Mouse (Mus musculus): ENCODE measurements around the gene Robo4. TPM values are rescaled to one million over a fixed set of nuclear protein-coding genes. Genes with fewer than 3 reads are reported as not detected.
A peak's percentile ranks its signal among the peaks of the same experiment; 100 is the strongest.

The Robo4 gene
- polyA plus RNA-seq, 1 experiment from 2014 or later, result 8.5 TPM

DNA sequence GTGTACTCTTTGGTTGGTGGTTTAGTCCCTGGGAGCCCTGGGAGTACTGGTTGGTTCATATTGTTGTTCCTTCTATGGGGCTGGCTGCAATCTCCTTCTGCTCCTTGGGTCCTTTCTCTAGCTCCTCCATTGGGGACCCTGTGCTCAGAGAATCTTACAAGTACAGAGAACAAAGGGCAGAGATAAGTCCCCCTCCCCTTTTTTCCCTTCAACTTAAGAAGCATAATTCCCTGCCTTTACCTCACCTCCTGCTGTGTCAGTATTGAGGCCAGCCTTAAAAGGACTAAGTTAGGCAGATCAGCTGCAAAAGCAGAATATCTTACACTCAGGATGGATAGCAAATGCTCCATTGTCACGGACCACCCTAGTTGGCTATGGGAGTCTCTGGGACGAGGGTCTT, 9.6 kb upstream of the Robo4 start:
- Histone ChIP-seq H3K4me1 (replicated peaks; ENCODE audit: control insufficient read depth, insufficient read depth, low read length) (no peaks in the 10 kb centered on the region), H3K9ac (ENCODE audit: low read depth, low read length) (no peak overlapping the region), H3K4me3 (ENCODE audit: low read depth, low read length) (no peak overlapping the region), H3K27ac (ENCODE audit: low read depth, low read length) (no peak overlapping the region), H3K27me3 (replicated peaks; ENCODE audit: control insufficient read depth, insufficient read depth, low read length) (no peaks in the 10 kb centered on the region), H3K36me3 (ENCODE audit: control insufficient read depth, insufficient read depth, low read length) (no peaks in the 10 kb centered on the region), H3K9me3 (ENCODE audit: control insufficient read depth, low read length) (no peaks in the 10 kb centered on the region), H3K4me2 (no peak overlapping the region)
- 68% methylated on average over 2 of the region's 2 CpGs for WGBS
- no peak for ATAC-seq (replicated peaks; ENCODE audit: low FRiP score)
- no peak for DNase-seq (ENCODE audit: low spot score)

DNA sequence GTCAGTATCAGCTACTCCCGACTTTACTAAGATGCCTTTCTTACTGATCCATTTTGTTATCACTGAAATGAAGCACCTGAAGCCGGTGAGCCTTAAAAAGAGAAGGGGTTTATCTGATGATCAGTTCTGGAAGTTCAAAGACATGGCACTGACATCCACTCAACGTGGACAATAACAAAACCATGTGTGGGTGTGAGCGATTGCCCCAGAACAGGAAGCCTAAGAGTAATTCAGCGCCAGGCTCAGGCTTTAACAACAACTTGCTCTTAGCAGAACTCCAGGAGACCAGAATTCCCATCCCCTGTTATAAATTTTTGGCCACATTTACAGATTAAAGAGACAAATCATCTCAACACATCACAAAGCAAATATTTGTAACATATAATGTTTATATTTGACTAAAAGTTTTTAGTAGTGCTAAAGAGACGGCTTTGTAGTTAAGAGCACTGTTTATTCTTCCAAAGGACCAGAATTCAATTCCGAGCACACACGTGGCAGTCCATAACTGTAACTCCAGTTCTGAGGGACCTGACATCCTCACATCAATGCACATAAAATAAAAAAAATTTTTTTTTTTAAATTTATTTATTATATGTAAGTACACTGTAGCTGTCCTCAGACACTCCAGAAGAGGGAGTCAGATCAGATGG, 8.1 kb upstream of the Robo4 start:
- H3K4me2 ChIP-seq, result no peak overlapping the region
- H3K27me3 ChIP-seq (replicated peaks; ENCODE audit: control insufficient read depth, insufficient read depth, low read length), result no peaks in the 10 kb centered on the region
- no peaks in the 10 kb centered on the region for H3K4me1 ChIP-seq (replicated peaks; ENCODE audit: control insufficient read depth, insufficient read depth, low read length)
- H3K9ac ChIP-seq (ENCODE audit: low read depth, low read length), result no peak overlapping the region
- H3K4me3 ChIP-seq (ENCODE audit: low read depth, low read length), result no peak overlapping the region
- no peaks in the 10 kb centered on the region for H3K36me3 ChIP-seq (ENCODE audit: control insufficient read depth, insufficient read depth, low read length)
- 67% methylated on average over 8 of the region's 8 CpGs for WGBS
- DNase-seq (ENCODE audit: low spot score) (no peak), ATAC-seq (replicated peaks; ENCODE audit: low FRiP score) (no peak)
- no peaks in the 10 kb centered on the region for H3K9me3 ChIP-seq (ENCODE audit: control insufficient read depth, low read length)
- no peak overlapping the region for H3K27ac ChIP-seq (ENCODE audit: low read depth, low read length)

GRCm38 (mm10) chr9:37400585-37400984, 1.1 kb upstream of the Robo4 start:
- DNase-seq (ENCODE audit: low spot score) (no peak), ATAC-seq (replicated peaks; ENCODE audit: low FRiP score) (peak; percentile 31)
- H3K27me3 ChIP-seq (replicated peaks; ENCODE audit: control insufficient read depth, insufficient read depth, low read length), result no peaks in the 10 kb centered on the region; the same call in 1 of the 2 replicates
- H3K9me3 ChIP-seq (ENCODE audit: control insufficient read depth, low read length), result no peaks in the 10 kb centered on the region
- no peaks in the 10 kb centered on the region for H3K4me1 ChIP-seq (replicated peaks; ENCODE audit: control insufficient read depth, insufficient read depth, low read length)
- no peaks in the 10 kb centered on the region for H3K36me3 ChIP-seq (ENCODE audit: control insufficient read depth, insufficient read depth, low read length)
- H3K9ac ChIP-seq (ENCODE audit: low read depth, low read length), result no peak overlapping the region
- 79% methylated on average over 2 of the region's 2 CpGs for WGBS
- no peak overlapping the region for H3K4me2 ChIP-seq
- H3K4me3 ChIP-seq (ENCODE audit: low read depth, low read length), result no peak overlapping the region
- H3K27ac ChIP-seq (ENCODE audit: low read depth, low read length), result no peak overlapping the region

DNA sequence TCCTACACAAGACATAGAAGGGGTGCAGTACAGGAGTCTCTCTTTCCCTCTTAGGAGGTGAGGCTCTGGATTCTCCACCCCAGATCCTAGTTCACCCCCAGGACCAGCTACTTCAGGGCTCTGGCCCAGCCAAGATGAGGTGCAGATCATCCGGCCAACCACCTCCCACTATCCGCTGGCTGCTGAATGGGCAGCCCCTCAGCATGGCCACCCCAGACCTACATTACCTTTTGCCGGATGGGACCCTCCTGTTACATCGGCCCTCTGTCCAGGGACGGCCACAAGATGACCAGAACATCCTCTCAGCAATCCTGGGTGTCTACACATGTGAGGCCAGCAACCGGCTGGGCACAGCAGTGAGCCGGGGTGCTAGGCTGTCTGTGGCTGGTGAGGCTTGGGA, 804 bp downstream of the Robo4 start:
- no peaks in the 10 kb centered on the region for H3K9me3 ChIP-seq (ENCODE audit: control insufficient read depth, low read length)
- H3K4me2 ChIP-seq, result peak overlapping the region; percentile 6
- no peak overlapping the region for H3K9ac ChIP-seq (ENCODE audit: low read depth, low read length)
- H3K36me3 ChIP-seq (ENCODE audit: control insufficient read depth, insufficient read depth, low read length), result no peaks in the 10 kb centered on the region
- no peaks in the 10 kb centered on the region; the same call in 1 of the 2 replicates for H3K27me3 ChIP-seq (replicated peaks; ENCODE audit: control insufficient read depth, insufficient read depth, low read length)
- H3K27ac ChIP-seq (ENCODE audit: low read depth, low read length), result no peak overlapping the region
- WGBS, result 79% methylated on average over 7 of the region's 7 CpGs
- H3K4me1 ChIP-seq (replicated peaks; ENCODE audit: control insufficient read depth, insufficient read depth, low read length), result no peaks in the 10 kb centered on the region
- peak overlapping the region; percentile 22 for H3K4me3 ChIP-seq (ENCODE audit: low read depth, low read length)
- DNase-seq (ENCODE audit: low spot score), result peak; percentile 29
- no peak for ATAC-seq (replicated peaks; ENCODE audit: low FRiP score)

DNA sequence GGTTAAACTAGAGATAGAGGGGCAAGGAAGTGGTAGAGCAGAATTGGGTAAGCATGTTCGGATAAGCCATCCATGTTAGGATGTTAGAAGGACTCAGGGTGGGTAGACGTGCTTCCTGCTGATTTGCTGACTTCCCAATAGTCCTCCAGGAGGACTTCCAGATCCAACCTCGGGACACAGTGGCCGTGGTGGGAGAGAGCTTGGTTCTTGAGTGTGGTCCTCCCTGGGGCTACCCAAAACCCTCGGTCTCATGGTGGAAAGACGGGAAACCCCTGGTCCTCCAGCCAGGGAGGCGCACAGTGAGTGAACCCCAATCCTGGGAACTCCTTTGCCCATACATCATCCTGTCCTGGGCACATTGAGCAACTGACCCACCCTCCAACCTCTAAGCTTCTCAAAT, 1.3 kb downstream of the Robo4 start:
- H3K9me3 ChIP-seq (ENCODE audit: control insufficient read depth, low read length), result no peaks in the 10 kb centered on the region
- ATAC-seq (replicated peaks; ENCODE audit: low FRiP score), result no peak
- no peaks in the 10 kb centered on the region for H3K4me1 ChIP-seq (replicated peaks; ENCODE audit: control insufficient read depth, insufficient read depth, low read length)

DNA sequence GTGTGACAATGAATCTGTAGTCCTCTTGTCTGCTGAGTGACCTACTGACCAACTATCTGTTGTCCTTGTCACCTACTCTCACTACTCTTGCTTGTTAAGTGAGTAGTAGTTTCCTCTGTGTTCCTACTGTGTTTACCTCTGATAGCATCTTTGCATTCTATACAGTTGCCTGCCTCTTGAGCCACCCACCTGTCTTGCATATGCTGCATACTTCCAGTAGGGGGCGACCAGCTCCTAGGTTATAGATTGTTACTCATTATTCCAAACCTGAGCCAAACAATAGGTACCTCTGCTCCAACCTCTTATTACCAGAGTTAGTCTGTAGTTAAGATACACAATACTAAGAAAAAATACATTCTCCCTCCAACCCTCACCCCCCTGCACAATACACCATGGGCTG, 4.7 kb downstream of the Robo4 start:
- no peaks in the 10 kb centered on the region for H3K36me3 ChIP-seq (ENCODE audit: control insufficient read depth, insufficient read depth, low read length)
- no peak for DNase-seq (ENCODE audit: low spot score)
- WGBS, result 3% methylated on average over 1 of the region's 1 CpGs
- ATAC-seq (replicated peaks; ENCODE audit: low FRiP score), result 0 out of 2 replicates have a peak, but pooled peaks have one; percentile 34
- H3K9ac ChIP-seq (ENCODE audit: low read depth, low read length), result no peak overlapping the region
- H3K27ac ChIP-seq (ENCODE audit: low read depth, low read length), result no peak overlapping the region
- no peaks in the 10 kb centered on the region for H3K9me3 ChIP-seq (ENCODE audit: control insufficient read depth, low read length)
- no peak overlapping the region for H3K4me3 ChIP-seq (ENCODE audit: low read depth, low read length)
- H3K4me1 ChIP-seq (replicated peaks; ENCODE audit: control insufficient read depth, insufficient read depth, low read length), result no peaks in the 10 kb centered on the region
- H3K27me3 ChIP-seq (replicated peaks; ENCODE audit: control insufficient read depth, insufficient read depth, low read length), result peaks cover 10% of the 10 kb centered on the region
- no peak overlapping the region for H3K4me2 ChIP-seq

More for the DNA sequence above, 1.3 kb downstream of the Robo4 start:
- 77% methylated on average over 7 of the region's 7 CpGs for WGBS
- no peaks in the 10 kb centered on the region for H3K36me3 ChIP-seq (ENCODE audit: control insufficient read depth, insufficient read depth, low read length)
- peak overlapping the region; percentile 6; the same call in 1 of the 2 replicates for H3K4me2 ChIP-seq
- H3K27ac ChIP-seq (ENCODE audit: low read depth, low read length), result no peak overlapping the region
- DNase-seq (ENCODE audit: low spot score), result peak; percentile 20
- H3K27me3 ChIP-seq (replicated peaks; ENCODE audit: control insufficient read depth, insufficient read depth, low read length), result peaks cover 5% of the 10 kb centered on the region
- no peak overlapping the region for H3K9ac ChIP-seq (ENCODE audit: low read depth, low read length)
- peak overlapping the region; percentile 22; the same call in 1 of the 2 replicates for H3K4me3 ChIP-seq (ENCODE audit: low read depth, low read length)

DNA sequence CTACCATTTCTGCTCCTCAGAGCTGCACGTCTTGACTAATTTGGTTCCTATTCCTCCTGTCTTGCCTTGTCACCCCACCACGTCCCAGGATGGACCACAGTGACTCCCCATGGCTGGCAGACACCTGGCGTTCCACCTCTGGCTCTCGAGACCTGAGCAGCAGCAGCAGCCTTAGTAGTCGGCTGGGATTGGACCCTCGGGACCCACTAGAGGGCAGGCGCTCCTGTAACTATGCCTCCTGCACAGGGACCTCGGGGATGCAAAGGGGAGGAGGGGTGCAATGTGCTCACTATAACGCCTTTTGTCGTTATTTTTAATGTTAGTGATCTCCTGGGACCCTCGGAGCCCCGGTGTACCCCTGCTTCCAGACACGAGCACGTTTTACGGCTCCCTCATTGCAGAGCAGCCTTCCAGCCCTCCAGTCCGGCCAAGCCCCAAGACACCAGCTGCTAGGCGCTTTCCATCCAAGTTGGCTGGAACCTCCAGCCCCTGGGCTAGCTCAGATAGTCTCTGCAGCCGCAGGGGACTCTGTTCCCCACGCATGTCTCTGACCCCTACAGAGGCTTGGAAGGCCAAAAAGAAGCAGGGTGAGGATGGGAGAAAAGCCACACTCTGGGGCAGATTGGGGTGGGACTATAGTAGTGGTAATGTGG, 6.3 kb downstream of the Robo4 start:
- Histone ChIP-seq H3K36me3 (ENCODE audit: control insufficient read depth, insufficient read depth, low read length) (no peaks in the 10 kb centered on the region), H3K4me3 (ENCODE audit: low read depth, low read length) (no peak overlapping the region), H3K9me3 (ENCODE audit: control insufficient read depth, low read length) (no peaks in the 10 kb centered on the region), H3K4me1 (replicated peaks; ENCODE audit: control insufficient read depth, insufficient read depth, low read length) (no peaks in the 10 kb centered on the region), H3K4me2 (no peak overlapping the region), H3K9ac (ENCODE audit: low read depth, low read length) (no peak overlapping the region), H3K27ac (ENCODE audit: low read depth, low read length) (no peak overlapping the region), H3K27me3 (replicated peaks; ENCODE audit: control insufficient read depth, insufficient read depth, low read length) (peaks cover 10% of the 10 kb centered on the region)
- no peak for ATAC-seq (replicated peaks; ENCODE audit: low FRiP score)
- DNase-seq (ENCODE audit: low spot score), result no peak
- WGBS, result 16% methylated on average over 19 of the region's 19 CpGs

DNA sequence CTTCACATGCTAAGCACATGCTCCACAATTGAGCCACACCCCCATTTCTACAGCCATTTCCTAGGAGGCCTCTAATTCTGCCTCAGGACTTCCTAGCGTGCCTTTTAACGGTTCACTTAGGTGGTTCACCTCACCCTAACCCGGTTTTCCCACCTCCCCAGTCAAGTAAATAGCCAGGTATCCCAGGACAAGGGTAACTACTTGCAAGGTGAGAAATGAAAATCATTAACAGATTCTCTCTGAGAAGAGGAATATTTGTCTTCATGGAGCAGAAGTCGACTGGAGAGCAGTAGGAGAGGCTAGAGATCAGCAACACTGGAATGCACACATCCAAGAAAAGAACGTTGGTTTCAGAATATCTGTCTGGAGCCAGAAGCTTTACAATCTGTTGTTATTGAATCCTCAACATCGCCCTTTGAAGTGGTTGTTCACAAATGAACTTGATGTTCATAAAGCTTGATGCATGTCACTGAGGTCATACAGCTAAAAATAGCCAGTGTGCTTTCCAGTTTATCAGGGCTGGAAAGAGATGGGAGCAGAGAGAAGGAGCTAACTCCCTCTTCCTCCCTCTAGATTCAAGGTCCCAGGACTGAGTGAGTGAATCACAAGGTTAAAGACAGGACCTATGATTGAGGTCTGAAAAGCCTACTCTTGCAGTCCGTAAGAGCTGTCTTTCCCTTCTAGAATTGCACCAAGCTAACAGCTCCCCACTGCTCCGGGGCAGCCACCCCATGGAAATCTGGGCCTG, 8.2 kb downstream of the Robo4 start:
- ATAC-seq (replicated peaks; ENCODE audit: low FRiP score), result no peak
- DNase-seq (ENCODE audit: low spot score), result no peak
- no peaks in the 10 kb centered on the region for H3K36me3 ChIP-seq (ENCODE audit: control insufficient read depth, insufficient read depth, low read length)
- H3K9ac ChIP-seq (ENCODE audit: low read depth, low read length), result no peak overlapping the region
- H3K4me3 ChIP-seq (ENCODE audit: low read depth, low read length), result no peak overlapping the region
- no peaks in the 10 kb centered on the region for H3K9me3 ChIP-seq (ENCODE audit: control insufficient read depth, low read length)
- no peak overlapping the region for H3K27ac ChIP-seq (ENCODE audit: low read depth, low read length)
- peaks cover 10% of the 10 kb centered on the region for H3K27me3 ChIP-seq (replicated peaks; ENCODE audit: control insufficient read depth, insufficient read depth, low read length)
- WGBS, result 68% methylated on average over 8 of the region's 8 CpGs
- no peaks in the 10 kb centered on the region for H3K4me1 ChIP-seq (replicated peaks; ENCODE audit: control insufficient read depth, insufficient read depth, low read length)
- H3K4me2 ChIP-seq, result no peak overlapping the region
